8 mouse cellular contexts compared by ENCODE assay signal in the genomic region with DNA sequence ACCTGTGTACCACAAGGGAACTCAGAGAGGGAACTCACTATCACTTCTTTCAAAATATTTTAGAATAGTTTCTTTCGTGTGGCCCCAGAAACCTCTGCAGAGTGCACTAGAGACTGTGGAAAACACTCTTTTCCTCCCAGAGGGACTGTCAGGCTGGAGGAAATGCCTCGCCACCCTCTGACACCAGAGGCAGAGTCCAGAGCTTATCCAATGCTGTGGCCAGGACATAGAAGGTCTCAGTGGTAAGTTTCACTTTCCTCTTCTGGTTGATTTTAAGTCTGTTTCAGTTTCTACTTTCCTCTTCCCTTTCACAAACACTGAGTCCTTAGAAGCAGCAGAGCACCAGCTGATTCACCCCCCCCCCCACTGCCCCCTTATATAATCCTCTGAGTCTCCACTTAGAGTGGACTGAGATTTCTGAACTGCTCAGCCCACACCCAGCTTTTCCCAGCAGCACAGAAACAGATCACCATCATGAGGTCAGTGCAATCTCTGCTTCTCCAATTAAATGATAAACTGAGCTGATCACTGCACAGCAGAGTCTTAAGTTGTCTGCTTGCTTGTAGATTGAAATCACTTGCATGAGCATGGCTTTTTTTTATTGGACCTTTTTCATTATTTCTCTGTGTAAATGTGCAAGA. TPM values are rescaled to one million over a fixed set of nuclear protein-coding genes. Genes with fewer than 3 reads are reported as not detected.
A peak's percentile ranks its signal among the peaks of the same experiment; 100 is the strongest.
DNase-seq lines count a peak whose midpoint lies in the region; ATAC-seq and TF ChIP-seq lines count a peak whose summit lies in the region.
"Not testable (repeated sequence)": the region's sequence is repeated elsewhere in the genome, so short reads cannot be mapped to it uniquely, and the experiment has no call there.
"Had no signal": no experiment of that assay in that cellular context is flagged by ENCODE, and none has a peak within 500 bp of the region (broad histone marks: within the 10 kb centered on the region; RNA-seq: fewer than 3 reads in every experiment).

Gene Ifit3 (plus strand): TSS at position 406 of the 641 bp plus-strand sequence.

- ATAC-seq in neutrophil, adult 5-6 weeks (ENCODE audit: extremely low read depth, insufficient number of reproducible peaks, low FRiP score, poor library complexity, severe bottlenecking): peak; percentile 74

- not testable (repeated sequence) for TF ChIP-seq POLR2A in embryonic fibroblast, embryonic 13.5 days (IDR thresholded peaks at IDR 0.05; ENCODE audit: low read depth, low read length)

- H3K27ac ChIP-seq in embryonic fibroblast, embryonic 13.5 days (ENCODE audit: insufficient read depth, low read length): not testable (repeated sequence)

- not testable (repeated sequence) for H3K4me3 ChIP-seq in embryonic fibroblast, embryonic 13.5 days (ENCODE audit: insufficient read depth, low read length)

- not testable (repeated sequence) for TF ChIP-seq CTCF in embryonic fibroblast, embryonic 13.5 days (IDR thresholded peaks at IDR 0.05; ENCODE audit: borderline replicate concordance, insufficient read depth, low read length)

- peak; percentile 44 for DNase-seq in adrenal gland, adult 2 months
- DNase-seq in heart, adult 9 months (ENCODE audit: low spot score in 2 of 2): peak; percentile 57 to 58
- peak; percentile 51 for DNase-seq in kidney, adult 18-20 months
- DNase-seq in kidney, postnatal 4 days: peak; percentile 21 to 49
- DNase-seq in lung, postnatal 10 days: peak; percentile 44

- H3K4me1 ChIP-seq in embryonic fibroblast, embryonic 13.5 days (ENCODE audit: control insufficient read depth, insufficient read depth, low read length): not testable (repeated sequence)

RNA-seq across cellular contexts. Expression of gene Ifit3, which starts in this region (rescaled TPM):
- total RNA-seq in adrenal gland, adult 2 months (2021): 1 to 10 TPM; 5.6 to 9.5 TPM
- 0.71 and 0.89 TPM in 2 replicates for polyA plus RNA-seq in adrenal gland, adult 2 months (2012; rRNA removed)
- polyA plus RNA-seq in embryonic fibroblast, embryonic 13.5 days (2011; ENCODE audit: insufficient read length, low read depth, missing spikeins): 11.6 and 15.3 TPM in 2 replicates
- 102 and 104 TPM in 2 replicates for total RNA-seq in neutrophil, adult 5-6 weeks (2017)
- total RNA-seq: MEL had no signal
